Mouse (Mus musculus) megakaryocyte progenitor cell, adult 5-6 weeks (primary cell): ENCODE data around the gene Vmn1r11. TPM values are rescaled to one million over a fixed set of nuclear protein-coding genes. Genes with fewer than 3 reads are reported as not detected.

ENCODE experiments used
- ATAC-seq: replicated peaks from 2 replicates; pipeline ENCODE4 v1.8.0; 2016; ENCODE audit warnings: mild to moderate bottlenecking, moderate TSS enrichment, inconsistent platforms; ENCODE audit not compliant: poor library complexity
- total RNA-seq, 2 experiments: library from RNA; stranded (forward) in 1 of 2; stranded (reverse) in 1 of 2; fragments of 157-497, 149-512 nt in 1 of 2; fragments of 200-1000 nt in 1 of 2; gene quantifications; 2 replicates each; pipeline versions ENCODE4 v1.2.3 to v1.2.4; 2015 to 2017

Gene Vmn1r11
- not detected in 2 replicates for total RNA-seq (2015)
- total RNA-seq (2017) = not detected in 2 replicates

GRCm38 (mm10) chr6:57133155-57133554 is at the start of gene Vmn1r11:
Gene Vmn1r11, plus strand, starts transcription at chr6:57133455.
- no peak for ATAC-seq

GRCm38 (mm10) chr6:57106358-57106757 is 26.9 kb upstream of the Vmn1r11 start:
- peak; percentile 92 for ATAC-seq

GRCm38 (mm10) chr6:57109154-57109553 is 24.1 kb upstream of the Vmn1r11 start, which contains the start of gene Vmn1r10:
Gene Vmn1r10, plus strand, starts transcription at chr6:57109454.
- ATAC-seq = no peak

GRCm38 (mm10) chr6:57156619-57157018 is 23.4 kb downstream of the Vmn1r11 start, which contains the start of gene Vmn1r12:
Gene Vmn1r12, plus strand, starts transcription at chr6:57156919.
- ATAC-seq = no peak

Other genes starting within 250 kb of the Vmn1r11 start
- 87.8 and 89.5 TPM in 2 replicates for gene Nt5c3, start 209.5 kb upstream of the Vmn1r11 start, total RNA-seq (2015)
- 51.0 and 57.2 TPM in 2 replicates for gene Nt5c3, start 209.5 kb upstream of the Vmn1r11 start, total RNA-seq (2017)
- gene Vmn1r4, start 209.4 kb upstream of the Vmn1r11 start, total RNA-seq (2015) = 0.29 and 0.37 TPM in 2 replicates
- 0.54 and 0.58 TPM in 2 replicates for gene Vmn1r4, start 209.4 kb upstream of the Vmn1r11 start, total RNA-seq (2017)
- not detected in 2 replicates for gene Vmn1r5, start 163.2 kb upstream of the Vmn1r11 start, total RNA-seq (2015)
- gene Vmn1r5, start 163.2 kb upstream of the Vmn1r11 start, total RNA-seq (2017) = not detected in 2 replicates
- not detected in 2 replicates for gene Vmn1r6, start 136.2 kb upstream of the Vmn1r11 start, total RNA-seq (2015)
- gene Vmn1r6, start 136.2 kb upstream of the Vmn1r11 start, total RNA-seq (2017) = not detected in 2 replicates
- gene Vmn1r7, start 108.1 kb upstream of the Vmn1r11 start, total RNA-seq (2015) = not detected in 2 replicates
- gene Vmn1r7, start 108.1 kb upstream of the Vmn1r11 start, total RNA-seq (2017) = not detected in 2 replicates
- gene Vmn1r8, start 101.2 kb upstream of the Vmn1r11 start, total RNA-seq (2015) = not detected in 2 replicates
- not detected in 2 replicates for gene Vmn1r8, start 101.2 kb upstream of the Vmn1r11 start, total RNA-seq (2017)
- gene Vmn1r9, start 66.7 kb upstream of the Vmn1r11 start, total RNA-seq (2015) = not detected in 2 replicates
- not detected in 2 replicates for gene Vmn1r9, start 66.7 kb upstream of the Vmn1r11 start, total RNA-seq (2017)
- not detected in 2 replicates for gene Vmn1r10, start 24.0 kb upstream of the Vmn1r11 start, total RNA-seq (2015)
- gene Vmn1r10, start 24.0 kb upstream of the Vmn1r11 start, total RNA-seq (2017) = not detected in 2 replicates
- gene Vmn1r12, start 23.5 kb downstream of the Vmn1r11 start, total RNA-seq (2015) = not detected in 2 replicates
- not detected in 2 replicates for gene Vmn1r12, start 23.5 kb downstream of the Vmn1r11 start, total RNA-seq (2017)
- gene Vmn1r13, start 69.8 kb downstream of the Vmn1r11 start, total RNA-seq (2015) = not detected in 2 replicates
- gene Vmn1r13, start 69.8 kb downstream of the Vmn1r11 start, total RNA-seq (2017) = not detected in 2 replicates
- not detected in 2 replicates for gene Vmn1r14, start 98.2 kb downstream of the Vmn1r11 start, total RNA-seq (2015)
- gene Vmn1r14, start 98.2 kb downstream of the Vmn1r11 start, total RNA-seq (2017) = not detected in 2 replicates
- gene Vmn1r15, start 124.5 kb downstream of the Vmn1r11 start, total RNA-seq (2015) = not detected in 2 replicates
- gene Vmn1r15, start 124.5 kb downstream of the Vmn1r11 start, total RNA-seq (2017) = not detected in 2 replicates
- not detected in 2 replicates for gene Vmn1r16, start 196.0 kb downstream of the Vmn1r11 start, total RNA-seq (2015)
- gene Vmn1r16, start 196.0 kb downstream of the Vmn1r11 start, total RNA-seq (2017) = not detected in 2 replicates
- not detected in 2 replicates for gene Vmn1r17, start 230.3 kb downstream of the Vmn1r11 start, total RNA-seq (2015)
- gene Vmn1r17, start 230.3 kb downstream of the Vmn1r11 start, total RNA-seq (2017) = not detected in 2 replicates